Comparison of ENCODE assay signal across 12 mouse cellular contexts in the genomic region with DNA sequence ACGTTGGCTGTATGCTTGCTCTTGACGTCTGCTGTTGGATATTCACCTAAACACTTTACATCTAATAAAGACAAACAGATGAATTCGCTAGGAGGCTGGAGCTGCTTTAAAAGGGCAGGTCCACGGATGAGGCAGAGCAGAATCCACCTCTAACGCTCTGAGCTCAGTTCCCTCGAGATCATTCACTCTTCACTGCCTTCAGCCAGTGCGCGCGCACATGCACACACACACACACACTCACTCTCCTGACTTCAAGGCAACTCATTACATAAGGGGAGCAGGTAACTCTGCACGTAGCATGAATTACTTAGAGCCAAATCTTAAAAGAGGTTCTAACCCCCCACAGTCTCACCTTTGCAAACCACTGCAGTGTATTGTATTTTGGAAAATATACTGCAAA. TPM values are rescaled to one million over a fixed set of nuclear protein-coding genes. Genes with fewer than 3 reads are reported as not detected.
A peak's percentile ranks its signal among the peaks of the same experiment; 100 is the strongest.
DNase-seq lines count a peak whose midpoint lies in the region; ATAC-seq lines count a peak whose summit lies in the region.
"Had no signal": no experiment of that assay in that cellular context is flagged by ENCODE, and none has a peak within 500 bp of the region (broad histone marks: within the 10 kb centered on the region; RNA-seq: fewer than 3 reads in every experiment).

No protein-coding gene starts in this region.

- peaks cover 9% of the 10 kb centered on the region; the same call in 1 of the 2 replicates for H3K27me3 ChIP-seq in midbrain, embryonic 13.5 days
- H3K27me3 ChIP-seq in midbrain, embryonic 10.5 days (ENCODE audit: low read depth, poor library complexity, severe bottlenecking) = peaks cover 41% of the 10 kb centered on the region

- no peaks in the 10 kb centered on the region for H3K9me3 ChIP-seq in midbrain, embryonic 13.5 days
- H3K9me3 ChIP-seq in midbrain, embryonic 10.5 days (replicated peaks) = no peaks in the 10 kb centered on the region
- H3K9me3 ChIP-seq: G1E; intestine, embryonic 15.5 days; liver, embryonic 13.5 days had no signal

- peak overlapping the region; percentile 68 for H3K4me2 ChIP-seq in midbrain, embryonic 13.5 days (replicated peaks)
- H3K4me2 ChIP-seq: intestine, embryonic 15.5 days; liver, embryonic 13.5 days had no signal

- ATAC-seq in midbrain, embryonic 13.5 days = no peak
- ATAC-seq in granulocyte monocyte progenitor cell, adult 5-6 weeks (replicated peaks; ENCODE audit: poor library complexity, severe bottlenecking) = no peak
- ATAC-seq in activated CD4-positive, CD25-positive, alpha-beta regulatory T cell, adult 4 months = no peak
- ATAC-seq: intestine, embryonic 15.5 days had no signal

- peaks cover 7% of the 10 kb centered on the region for H3K36me3 ChIP-seq in midbrain, embryonic 13.5 days
- peaks cover 13% of the 10 kb centered on the region for H3K36me3 ChIP-seq in midbrain, embryonic 10.5 days
- H3K36me3 ChIP-seq: intestine, embryonic 15.5 days had no signal

- peaks cover 29% of the 10 kb centered on the region for H3K4me1 ChIP-seq in midbrain, embryonic 13.5 days (replicated peaks)
- H3K4me1 ChIP-seq in midbrain, embryonic 10.5 days = peaks cover 18% of the 10 kb centered on the region

- no peak overlapping the region for H3K27ac ChIP-seq in midbrain, embryonic 13.5 days
- no peak overlapping the region for H3K27ac ChIP-seq in midbrain, embryonic 10.5 days (replicated peaks)
- H3K27ac ChIP-seq: intestine, embryonic 15.5 days; liver, embryonic 13.5 days had no signal

- WGBS in midbrain, embryonic 13.5 days = 51% methylated on average over 10 of the region's 10 CpGs
- WGBS in midbrain, embryonic 10.5 days = 61% methylated on average over 10 of the region's 10 CpGs

- peak overlapping the region; percentile 96; the same call in 1 of the 2 replicates for H3K4me3 ChIP-seq in midbrain, embryonic 13.5 days (replicated peaks)
- H3K4me3 ChIP-seq in midbrain, embryonic 10.5 days = no peak overlapping the region
- H3K4me3 ChIP-seq: intestine, embryonic 15.5 days; liver, embryonic 13.5 days had no signal

- H3K9ac ChIP-seq in midbrain, embryonic 13.5 days (replicated peaks) = peak overlapping the region; percentile 10; the same call in 1 of the 2 replicates
- H3K9ac ChIP-seq: intestine, embryonic 15.5 days; liver, embryonic 13.5 days had no signal

- DNase-seq in midbrain, embryonic 10.5 days (ENCODE audit: low spot score) = no peak
- peak; percentile 22 for DNase-seq in cerebellum, adult 8-10 months
- DNase-seq in left cerebral cortex, adult 9 months (ENCODE audit: low spot score in 2 of 2) = peak; percentile 18 to 40
- DNase-seq in right cerebral cortex, postnatal 36 days (ENCODE audit: low spot score in 2 of 2) = peak; percentile 25 to 28
- no peak for DNase-seq in spleen, postnatal 10 days (ENCODE audit: low spot score in 2 of 2)
- DNase-seq: adrenal gland, adult 8-10 months; liver, embryonic 13.5 days had no signal

RNA-seq across cellular contexts. Expression of gene Dzank1, which starts 1.4 kb away (rescaled TPM):
- polyA plus RNA-seq in midbrain, embryonic 13.5 days (2015; fragmentation: Nextera tagmentation; extraction: Ambion mirVana) = 10.0 and 11.1 TPM in 2 replicates
- polyA plus RNA-seq in midbrain, embryonic 10.5 days (2016; fragmentation: Nextera tagmentation; extraction: Ambion mirVana) = 1.8 and 2.8 TPM in 2 replicates
- total RNA-seq in granulocyte monocyte progenitor cell, adult 5-6 weeks (2014; fragmentation: Nextera tagmentation) = not detected in 2 replicates
- total RNA-seq in granulocyte monocyte progenitor cell, adult 5-6 weeks (2017) = 2.5 TPM in 1 of 2 replicates, not detected in the other
- under 1 TPM in 1 of 2 experiments, not detected in 1; 0.56 TPM for polyA plus RNA-seq in activated CD4-positive, CD25-positive, alpha-beta regulatory T cell, adult 4 months (2017; shearing (Covaris generic))

RNA-seq across cellular contexts. Expression of gene Polr3f, which starts 1.7 kb away (rescaled TPM):
- polyA plus RNA-seq in midbrain, embryonic 13.5 days (2015; fragmentation: Nextera tagmentation; extraction: Ambion mirVana) = 32.6 and 33.0 TPM in 2 replicates
- 32.8 and 34.9 TPM in 2 replicates for polyA plus RNA-seq in midbrain, embryonic 10.5 days (2016; fragmentation: Nextera tagmentation; extraction: Ambion mirVana)
- total RNA-seq in granulocyte monocyte progenitor cell, adult 5-6 weeks (2014; fragmentation: Nextera tagmentation) = 15.6 and 19.1 TPM in 2 replicates
- total RNA-seq in granulocyte monocyte progenitor cell, adult 5-6 weeks (2017) = 29.1 and 35.1 TPM in 2 replicates
- polyA plus RNA-seq in activated CD4-positive, CD25-positive, alpha-beta regulatory T cell, adult 4 months (2017; shearing (Covaris generic)) = 10 to 100 TPM; 20.3 to 25.2 TPM

RNA-seq across cellular contexts. Expression of gene Rbbp9, which starts 24.8 kb away (rescaled TPM):
- 63.3 and 65.4 TPM in 2 replicates for polyA plus RNA-seq in midbrain, embryonic 13.5 days (2015; fragmentation: Nextera tagmentation; extraction: Ambion mirVana)
- 60.4 and 66.4 TPM in 2 replicates for polyA plus RNA-seq in midbrain, embryonic 10.5 days (2016; fragmentation: Nextera tagmentation; extraction: Ambion mirVana)
- 11.5 and 19.1 TPM in 2 replicates for total RNA-seq in granulocyte monocyte progenitor cell, adult 5-6 weeks (2014; fragmentation: Nextera tagmentation)
- total RNA-seq in granulocyte monocyte progenitor cell, adult 5-6 weeks (2017) = 9.6 and 9.7 TPM in 2 replicates
- polyA plus RNA-seq in activated CD4-positive, CD25-positive, alpha-beta regulatory T cell, adult 4 months (2017; shearing (Covaris generic)) = 10 to 100 TPM in 1 of 2 experiments, 1 to 10 TPM in 1; 9.6 to 10.2 TPM

RNA-seq across cellular contexts. Expression of gene Sec23b, which starts 30.2 kb away (rescaled TPM):
- 81.1 and 88.0 TPM in 2 replicates for polyA plus RNA-seq in midbrain, embryonic 13.5 days (2015; fragmentation: Nextera tagmentation; extraction: Ambion mirVana)
- 130 and 137 TPM in 2 replicates for polyA plus RNA-seq in midbrain, embryonic 10.5 days (2016; fragmentation: Nextera tagmentation; extraction: Ambion mirVana)
- 56.9 and 79.4 TPM in 2 replicates for total RNA-seq in granulocyte monocyte progenitor cell, adult 5-6 weeks (2014; fragmentation: Nextera tagmentation)
- 120 and 130 TPM in 2 replicates for total RNA-seq in granulocyte monocyte progenitor cell, adult 5-6 weeks (2017)
- 10 to 100 TPM; 73.8 to 87.4 TPM for polyA plus RNA-seq in activated CD4-positive, CD25-positive, alpha-beta regulatory T cell, adult 4 months (2017; shearing (Covaris generic))

Comparison
In these comparisons a context has a peak if more than half of its experiments do, and no peak if none do; other contexts are left out.
1. DNase-seq: peak in cerebellum, adult 8-10 months (single experiment), left cerebral cortex, adult 9 months (2 of 2) and right cerebral cortex, postnatal 36 days (2 of 2); none in midbrain, embryonic 10.5 days (single experiment) and spleen, postnatal 10 days (0 of 2).